Mouse (Mus musculus) heart, adult 2 months (tissue): Measurements from ENCODE around the gene Stam. TPM values are rescaled to one million over a fixed set of nuclear protein-coding genes. Genes with fewer than 3 reads are reported as not detected.

Experiments used
- DNase-seq, 2 experiments: peaks; one replicate each; pipeline ENCODE4 v3.0.0; 2021
- H3K27ac ChIP-seq: fragments of 200-600 bp; 2 replicates; pipeline ENCODE4 v1.8.1; 2022
- H3K27me3 ChIP-seq: fragments of 200-500 bp; 2 replicates; pipeline ENCODE4 v1.6.1; 2012; ENCODE audit warnings: mild to moderate bottlenecking, low read length, inconsistent platforms, mixed read lengths; ENCODE audit not compliant: control insufficient read depth, insufficient read depth
- H3K36me3 ChIP-seq: fragments of 200-500 bp; 2 replicates; pipeline ENCODE4 v1.6.1; 2012; ENCODE audit warnings: low read length, inconsistent platforms; ENCODE audit not compliant: control insufficient read depth, insufficient read depth
- H3K4me1 ChIP-seq: fragments of 200-500 bp; 2 replicates; pipeline ENCODE4 v1.6.1; 2011; ENCODE audit warnings: low read length; ENCODE audit not compliant: control insufficient read depth, insufficient read depth
- H3K4me3 ChIP-seq: fragments of 200-600 bp; 2 replicates; pipeline ENCODE4 v1.8.1; 2022
- H3K79me2 ChIP-seq: fragments of 200-500 bp; replicated peaks from 2 replicates; pipeline ENCODE4 v1.6.1; 2012; ENCODE audit warnings: mild to moderate bottlenecking, inconsistent platforms, low read length, moderate library complexity, mixed read lengths; ENCODE audit not compliant: control insufficient read depth, insufficient read depth
- H3K9ac ChIP-seq: fragments of 200-500 bp; 2 replicates; pipeline ENCODE4 v1.6.1; 2012; ENCODE audit warnings: low read depth, mild to moderate bottlenecking, control low read depth, inconsistent platforms, low read length, mixed read lengths
- CTCF ChIP-seq: fragments of 200-600 bp; IDR thresholded peaks from 2 replicates; pipeline ENCODE4 v1.8.1; 2022; ENCODE audit warnings: antibody characterized with exemption, mild to moderate bottlenecking, moderate library complexity
- EP300 ChIP-seq: fragments of 200-500 bp; IDR thresholded peaks from 2 replicates; pipeline ENCODE4 v1.6.1; 2011; ENCODE audit warnings: low read depth, low read length, control low read depth; ENCODE audit not compliant: insufficient read depth
- POLR2A ChIP-seq: fragments of 200-500 bp; IDR thresholded peaks from 2 replicates; pipeline ENCODE4 v1.6.1; 2011; ENCODE audit warnings: mild to moderate bottlenecking, low read depth, low read length, control low read depth; ENCODE audit not compliant: insufficient read depth
- WGBS: fragments of 180-500 bp; shearing (Covaris S2); methylation state at CpG from one replicate; pipeline ENCODE4 v1.1.7; 2018; 5-methylcytosine and 5-hydroxymethylcytosine counted together
- intact Hi-C: fragments of 180-260 bp; cut with DNase I; formaldehyde crosslinking; loops from one replicate; pipeline ENCODE4 v1.15.1; 2025
- long read RNA-seq: library from polyadenylated mRNA; stranded (forward); transcript quantifications from one replicate; pipeline ENCODE4 v2.0.0, GENCODE M21; 2021
- polyA plus RNA-seq: library from polyadenylated mRNA; depleted of rRNA; stranded (reverse); fragments of >200 nt; gene quantifications from 2 replicates; pipeline ENCODE4 v1.2.3, GENCODE M21; 2012; rRNA removed
- total RNA-seq, 2 experiments: library from RNA; stranded (reverse); gene quantifications; 2 replicates each; pipeline ENCODE4 v1.2.3; 2021

The Stam gene
- 10 to 100 TPM; 23.0 to 23.9 TPM for total RNA-seq
- polyA plus RNA-seq, result 8.8 and 13.9 TPM in 2 replicates
- long read RNA-seq, partial matches to known transcripts, result 1 of 1 reads
- long read RNA-seq, other reads (novel, unspliced or antisense), result 0 of 1 reads

GRCm38 (mm10) chr2:14073362-14074220, at the start of gene Stam:
Gene Stam (plus strand): TSS chr2:14074098.
- H3K9ac ChIP-seq, result peak within 1 kb of the TSS; percentile 94
- peaks cover 1% of the 10 kb centered on the region for H3K4me1 ChIP-seq
- peak within 1 kb of the TSS; percentile 100 for H3K27ac ChIP-seq
- TF ChIP-seq POLR2A (peak; percentile 72), EP300 (0 out of 2 replicates have a peak, but pooled peaks have one; percentile 46), CTCF (no peak)
- intact Hi-C loops, result loop anchor here (1.0 kb wide), 1 partner anchor 17 kb away; the partner anchor contains the start of gene Hacd1
- peak; percentile 92 to 96 for DNase-seq
- peaks cover 10% of the 10 kb centered on the region for H3K36me3 ChIP-seq
- peaks cover 2% of the 10 kb centered on the region for H3K79me2 ChIP-seq
- WGBS, result under 1% methylated on average over 50 of the region's 50 CpGs
- peak within 1 kb of the TSS; percentile 89 for H3K4me3 ChIP-seq
- H3K27me3 ChIP-seq, result no peaks in the 10 kb centered on the region

GRCm38 (mm10) chr2:14041249-14041648, 32.6 kb upstream of the Stam start:
- no peaks in the 10 kb centered on the region for H3K79me2 ChIP-seq
- no peak overlapping the region for H3K4me3 ChIP-seq
- H3K9ac ChIP-seq, result no peak overlapping the region
- H3K36me3 ChIP-seq, result no peaks in the 10 kb centered on the region
- DNase-seq, result no peak
- intact Hi-C loops, result loop anchor here (10.0 kb wide), 1 partner anchor 104 kb away; no protein-coding TSS in a partner anchor
- WGBS, result 91% methylated on average over 2 of the region's 2 CpGs
- TF ChIP-seq EP300 (no peak), POLR2A (no peak), CTCF (no peak)
- no peaks in the 10 kb centered on the region for H3K27me3 ChIP-seq
- no peaks in the 10 kb centered on the region for H3K4me1 ChIP-seq
- no peak overlapping the region for H3K27ac ChIP-seq

GRCm38 (mm10) chr2:14043011-14043410, 30.9 kb upstream of the Stam start:
- DNase-seq, result no peak
- Histone ChIP-seq H3K27me3 (no peaks in the 10 kb centered on the region), H3K4me3 (no peak overlapping the region), H3K9ac (no peak overlapping the region), H3K79me2 (no peaks in the 10 kb centered on the region), H3K36me3 (no peaks in the 10 kb centered on the region), H3K4me1 (no peaks in the 10 kb centered on the region), H3K27ac (no peak overlapping the region)
- TF ChIP-seq POLR2A (no peak), CTCF (no peak), EP300 (no peak)
- intact Hi-C loops, result loop anchor here (10.0 kb wide), 1 partner anchor 102 kb away; no protein-coding TSS in a partner anchor
- 84% methylated on average over 3 of the region's 3 CpGs for WGBS

GRCm38 (mm10) chr2:14043577-14044170, 30.2 kb upstream of the Stam start:
- Histone ChIP-seq H3K79me2 (no peaks in the 10 kb centered on the region), H3K4me1 (no peaks in the 10 kb centered on the region)
- intact Hi-C loops, result loop anchor here (10.0 kb wide), 1 partner anchor 101 kb away; no protein-coding TSS in a partner anchor

GRCm38 (mm10) chr2:14048381-14048780, 25.5 kb upstream of the Stam start:
- no peak overlapping the region for H3K27ac ChIP-seq
- TF ChIP-seq CTCF (peak; percentile 86), POLR2A (no peak)
- H3K9ac ChIP-seq, result no peak overlapping the region

More at GRCm38 (mm10) chr2:14043577-14044170, 30.2 kb upstream of the Stam start:
- no peaks in the 10 kb centered on the region for H3K36me3 ChIP-seq
- TF ChIP-seq CTCF (no peak), EP300 (no peak), POLR2A (no peak)
- no peaks in the 10 kb centered on the region for H3K27me3 ChIP-seq
- H3K4me3 ChIP-seq, result no peak overlapping the region
- 62% methylated on average over 9 of the region's 9 CpGs for WGBS
- no peak for DNase-seq
- no peak overlapping the region for H3K9ac ChIP-seq
- H3K27ac ChIP-seq, result no peak overlapping the region

More at GRCm38 (mm10) chr2:14048381-14048780, 25.5 kb upstream of the Stam start:
- H3K4me1 ChIP-seq, result peaks cover 2% of the 10 kb centered on the region; the same call in 1 of the 2 replicates
- intact Hi-C loops, result loop anchor here (1.0 to 10.0 kb wide), 3 partner anchors 96 to 654 kb away; no protein-coding TSS in a partner anchor
- no peaks in the 10 kb centered on the region; the same call in 1 of the 2 replicates for H3K79me2 ChIP-seq
- H3K36me3 ChIP-seq, result no peaks in the 10 kb centered on the region
- no peak overlapping the region for H3K4me3 ChIP-seq
- H3K27me3 ChIP-seq, result no peaks in the 10 kb centered on the region
- peak; percentile 51 to 64 for DNase-seq
